Mouse (Mus musculus) regulatory T cell (primary cell): ENCODE results near the gene Klhdc3.

ENCODE experiments used
- in situ Hi-C: fragments of 300-600 bp; cut with MboI, MseI; formaldehyde crosslinking; loops from one replicate; pipeline ENCODE4 v1.15.1; 2025; ENCODE audit warnings: high pct_unique_total_duplicates

Klhdc3 gene

DNA sequence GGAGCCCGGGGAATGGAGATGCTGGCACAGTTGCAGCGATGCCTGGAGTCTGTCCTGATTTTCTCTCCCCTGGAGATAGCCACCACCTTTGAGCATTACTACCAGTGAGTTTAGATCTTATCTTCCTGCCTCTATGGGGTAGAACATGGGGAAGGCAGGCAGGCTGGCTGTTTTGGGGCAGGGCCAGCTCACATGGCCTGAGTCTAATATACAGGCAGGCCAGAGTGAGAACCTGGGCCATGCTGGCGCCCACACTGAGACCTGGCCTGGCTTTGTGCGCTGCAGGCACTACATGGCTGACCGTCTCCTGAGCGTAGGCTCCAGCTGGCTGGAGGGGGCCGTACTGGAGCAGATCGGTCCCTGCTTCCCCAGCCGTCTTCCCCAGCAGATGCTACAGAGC is 19.4 kb downstream of the Klhdc3 start:
- in situ Hi-C loops = loop anchor here (5.0 kb wide), 1 partner anchor 61 kb away; no protein-coding TSS in a partner anchor

DNA sequence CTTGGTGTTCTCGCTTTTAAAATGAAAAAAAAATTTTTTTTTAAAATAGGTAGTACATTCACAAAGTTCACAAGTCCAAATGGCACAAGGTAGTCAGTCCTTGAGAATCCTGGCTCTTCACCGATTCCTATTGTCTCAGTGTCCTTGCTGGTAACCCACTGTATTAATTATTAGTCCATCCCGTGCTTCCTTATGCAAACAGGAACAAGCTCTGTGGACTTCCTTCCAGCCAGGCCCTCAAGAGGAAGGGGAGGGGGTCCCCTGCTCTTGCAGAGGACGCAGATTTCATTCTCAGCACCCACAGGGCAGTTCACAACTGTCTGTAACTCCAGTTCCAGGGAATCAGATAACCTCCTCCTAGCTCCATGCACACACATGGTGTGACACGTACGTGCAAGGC is 24.7 kb downstream of the Klhdc3 start:
- in situ Hi-C loops = no loop called here

DNA sequence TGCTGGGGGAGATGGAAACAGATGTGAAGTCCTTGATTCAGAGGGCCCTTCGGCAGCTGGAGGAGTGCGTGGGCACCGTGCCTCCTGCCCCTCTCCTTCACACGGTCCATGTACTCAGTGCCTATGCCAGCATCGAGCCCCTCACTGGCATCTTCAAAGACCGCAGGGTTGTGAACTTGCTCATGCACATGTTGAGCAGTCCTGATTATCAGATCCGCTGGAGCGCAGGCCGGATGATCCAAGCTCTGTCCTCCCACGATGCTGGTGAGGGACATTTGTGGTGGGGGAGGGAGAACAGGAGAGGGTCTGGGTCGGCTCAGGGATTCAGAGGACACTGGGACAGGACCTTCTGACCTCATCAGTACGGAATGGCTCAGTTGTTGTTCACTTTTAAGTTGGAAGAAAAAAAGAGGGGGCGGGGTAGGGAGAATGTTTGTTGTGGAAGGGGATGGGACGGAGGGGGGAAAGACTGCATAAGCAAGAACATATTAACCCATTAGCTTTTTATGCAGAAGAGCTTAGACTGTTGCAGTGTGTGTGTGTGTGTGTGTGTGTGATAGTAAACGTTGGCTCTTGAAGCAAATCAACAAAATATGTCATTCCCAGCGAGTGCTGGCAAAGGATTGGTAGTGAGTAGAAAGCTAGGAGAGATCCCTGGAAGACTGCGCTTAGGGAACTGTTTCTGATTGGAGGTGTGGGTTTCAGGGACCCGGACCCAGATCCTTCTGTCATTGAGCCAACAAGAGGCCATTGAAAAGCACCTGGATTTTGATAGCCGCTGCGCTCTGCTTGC is 28.8 kb downstream of the Klhdc3 start:
- in situ Hi-C loops = no loop called here

DNA sequence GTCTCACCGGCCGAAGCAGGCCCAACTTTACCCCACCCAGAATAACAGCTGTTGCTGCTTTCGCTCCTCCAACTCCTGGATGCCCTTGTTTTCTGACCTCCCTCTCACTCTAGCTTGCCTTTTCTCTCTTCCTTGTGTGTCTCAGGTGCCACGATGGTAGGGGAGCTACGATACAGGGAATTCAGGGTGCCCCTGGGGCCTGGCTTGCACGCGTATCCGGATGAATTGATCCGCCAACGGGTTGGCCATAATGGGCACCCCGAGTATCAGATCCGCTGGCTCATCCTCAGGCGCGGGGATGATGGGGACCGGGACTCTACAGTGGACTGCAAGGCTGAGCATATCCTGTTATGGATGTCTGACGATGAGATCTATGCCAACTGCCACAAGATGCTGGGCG is 29.4 kb downstream of the Klhdc3 start:
- in situ Hi-C loops = no loop called here

DNA sequence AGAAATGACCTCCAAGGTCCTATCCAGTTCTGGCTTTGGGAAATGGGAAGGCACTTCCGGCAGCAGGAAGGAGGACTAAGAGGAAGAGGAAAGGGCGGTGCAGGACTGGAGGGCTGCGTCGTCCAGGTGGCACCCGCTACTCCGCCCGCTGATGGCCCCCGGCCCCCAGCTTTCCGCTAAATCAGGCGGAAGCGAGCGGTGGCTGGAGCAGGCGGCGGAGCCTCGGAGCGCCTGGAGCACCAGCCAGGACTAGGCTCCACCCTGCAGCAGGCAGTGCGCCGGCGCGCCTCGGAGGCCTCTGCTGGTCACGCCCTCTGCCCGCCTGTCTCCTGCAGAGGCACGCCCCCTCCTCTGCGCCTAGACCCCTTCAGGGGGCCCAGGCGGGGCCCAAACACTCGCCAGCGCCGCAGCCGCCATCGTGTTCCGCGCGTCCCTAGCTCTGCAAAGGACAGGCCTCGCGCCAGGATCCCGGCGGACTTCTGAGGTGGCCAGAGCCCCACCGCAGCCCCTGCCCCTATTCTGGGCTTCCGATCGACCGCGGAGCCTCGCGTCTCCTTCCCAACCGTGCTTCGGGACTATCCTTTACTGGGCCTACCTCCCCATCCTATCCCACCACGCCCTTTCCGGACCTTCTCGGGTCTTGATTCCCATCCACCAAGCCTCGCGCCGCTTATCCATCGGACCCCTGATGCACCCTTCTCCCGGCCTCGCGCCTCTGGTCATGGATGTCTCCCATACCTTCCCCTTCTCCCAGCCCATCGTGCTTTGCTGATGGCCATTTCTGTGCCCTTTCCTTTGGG is 30.3 kb downstream of the Klhdc3 start, which contains the start of gene Cul7:
Gene Cul7, plus strand, starts transcription at position 106 of the 800 bp plus-strand sequence.
- in situ Hi-C loops = no loop called here

DNA sequence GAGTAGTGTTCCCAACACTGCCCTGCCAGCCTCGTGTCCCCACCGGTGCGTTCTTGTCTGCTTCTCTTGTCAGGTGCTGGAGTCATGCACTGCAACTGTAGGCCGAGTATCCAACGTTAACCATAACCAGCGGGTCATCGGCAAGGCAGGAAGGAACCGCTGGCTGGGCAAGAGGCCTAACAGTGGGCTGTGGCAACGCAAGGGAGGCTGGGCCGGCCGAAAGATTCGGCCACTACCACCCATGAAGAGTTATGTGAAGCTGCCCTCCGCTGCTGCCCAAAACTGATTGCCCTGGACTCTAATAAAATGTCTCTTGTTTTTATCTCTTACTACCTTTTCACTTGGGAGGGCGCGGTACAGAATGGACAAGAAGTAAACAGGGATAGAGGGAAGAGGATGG is 30.9 kb downstream of the Klhdc3 start:
- in situ Hi-C loops = no loop called here

DNA sequence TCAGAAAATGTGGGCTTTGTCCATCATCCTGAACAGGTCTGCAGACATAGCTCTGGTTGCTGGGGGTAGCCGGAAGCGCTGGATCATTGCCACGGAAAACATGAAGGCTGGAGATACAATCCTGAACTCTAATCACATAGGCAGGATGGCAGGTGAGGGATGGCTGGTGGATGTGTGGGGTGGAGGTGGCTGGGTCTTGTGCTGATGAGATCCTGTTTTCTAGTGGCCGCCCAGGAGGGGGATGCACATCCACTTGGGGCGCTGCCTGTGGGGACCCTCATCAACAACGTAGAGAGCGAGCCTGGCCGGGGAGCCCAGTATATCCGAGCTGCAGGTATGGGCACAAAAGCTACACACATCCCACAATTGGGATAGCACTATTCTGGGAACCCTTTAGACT is 32.3 kb downstream of the Klhdc3 start:
- in situ Hi-C loops = no loop called here

DNA sequence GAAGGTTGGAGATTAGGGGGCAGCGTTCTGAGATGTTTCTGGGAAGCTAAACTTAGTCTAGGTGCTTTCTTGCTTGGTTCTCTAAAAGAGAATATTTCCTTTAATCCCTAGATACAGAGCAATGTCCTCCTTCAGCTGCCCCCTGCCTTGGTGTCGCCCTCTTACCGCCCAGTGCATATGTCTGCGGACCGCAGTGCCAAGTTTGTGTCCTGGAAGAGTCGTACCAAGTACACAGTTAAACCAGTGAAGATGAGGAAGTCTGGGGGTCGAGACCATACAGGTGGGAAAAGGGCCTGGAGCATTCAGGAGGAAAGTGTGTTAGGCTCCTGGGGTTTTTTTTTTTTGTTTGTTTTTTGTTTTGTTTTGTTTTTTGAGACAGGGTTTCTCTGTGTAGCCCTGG is 33.4 kb downstream of the Klhdc3 start:
- in situ Hi-C loops = no loop called here

DNA sequence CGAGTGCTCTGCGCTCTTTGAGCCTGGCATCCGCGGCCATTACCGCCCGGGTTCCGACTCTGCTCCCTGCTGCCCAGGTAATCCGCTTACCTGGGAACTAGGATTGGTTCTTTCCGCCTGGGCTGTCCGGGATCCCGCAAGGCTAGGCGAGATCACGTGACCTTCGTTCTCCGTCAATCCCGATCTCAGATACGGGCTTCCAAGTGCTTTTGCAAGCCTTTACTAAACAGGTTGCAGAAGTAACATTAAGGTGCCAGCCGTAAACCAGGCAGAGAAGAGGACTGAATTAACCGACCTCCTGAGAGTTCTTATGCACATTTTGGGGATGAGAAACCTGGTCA is 34.4 kb downstream of the Klhdc3 start:
- in situ Hi-C loops = no loop called here

DNA sequence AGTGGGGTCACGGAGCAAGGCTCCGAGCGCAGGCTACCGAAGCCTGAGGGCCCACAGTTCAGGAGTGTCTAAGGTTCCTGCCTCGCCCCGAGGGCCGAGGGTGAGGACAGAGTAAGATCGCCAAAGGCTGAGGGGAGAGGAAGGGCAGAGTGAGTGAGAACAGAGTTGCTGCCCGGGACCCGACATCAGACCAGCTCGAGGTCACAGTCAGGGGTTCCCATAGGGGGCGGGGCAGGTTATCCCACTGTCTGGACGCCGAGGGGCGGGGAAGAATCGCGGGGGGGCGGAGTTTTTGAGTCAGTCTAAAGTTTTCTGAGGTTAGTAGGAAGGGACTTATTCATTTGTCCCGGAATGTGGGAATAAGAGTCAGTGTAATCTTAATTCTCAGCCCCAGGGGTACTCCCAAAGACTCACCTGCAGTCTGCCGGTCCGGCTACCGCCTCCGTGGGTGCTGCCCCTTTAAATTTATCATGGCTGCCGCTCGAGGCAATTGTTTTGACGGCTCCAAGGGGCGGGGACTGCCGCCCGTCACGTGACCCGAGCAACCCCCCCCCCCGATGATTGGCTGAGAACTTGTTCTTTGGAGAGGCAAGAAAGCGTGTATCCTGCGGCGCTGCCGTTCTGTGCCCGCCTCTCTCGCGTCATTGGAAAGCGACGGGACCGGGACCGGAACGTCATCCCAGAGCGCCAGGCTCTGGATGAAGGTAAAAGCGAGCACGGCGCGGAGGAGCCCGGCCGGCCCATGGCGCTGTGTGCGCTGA is 35.0 kb downstream of the Klhdc3 start, which contains the start of the genes Klc4 and Mrpl2:
Gene Klc4, minus strand, starts transcription at position 462 of the 761 bp plus-strand sequence.
Gene Mrpl2, plus strand, starts transcription at position 669 of the 761 bp plus-strand sequence.
- in situ Hi-C loops = no loop called here

DNA sequence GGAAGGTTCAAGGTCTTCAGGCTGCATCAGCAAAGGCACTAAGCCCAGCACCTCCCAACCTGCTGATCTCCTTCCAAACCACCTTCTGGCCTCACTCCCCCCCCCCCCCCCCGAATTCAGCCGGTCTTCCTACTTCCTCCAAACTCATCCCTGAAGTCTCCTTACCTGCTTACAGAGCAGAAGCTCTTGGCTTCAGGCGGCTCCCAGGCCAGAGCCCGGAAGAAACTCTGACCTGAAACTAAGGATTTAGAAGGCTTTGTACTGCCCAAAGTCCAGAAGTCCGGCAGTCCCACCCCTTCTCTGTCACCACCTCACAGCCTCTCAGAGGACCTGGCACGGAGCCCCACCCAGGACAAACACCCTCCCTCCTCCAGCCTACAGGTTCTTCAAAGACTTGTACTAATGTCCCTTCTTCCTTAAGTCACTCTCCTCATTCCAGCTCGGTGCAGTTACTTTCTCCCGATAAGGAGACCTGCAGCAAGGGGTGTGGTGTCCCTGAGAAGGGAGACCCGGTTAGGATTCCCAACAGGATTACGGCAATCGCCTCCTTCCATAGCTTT is 35.7 kb downstream of the Klhdc3 start:
- in situ Hi-C loops = no loop called here

DNA sequence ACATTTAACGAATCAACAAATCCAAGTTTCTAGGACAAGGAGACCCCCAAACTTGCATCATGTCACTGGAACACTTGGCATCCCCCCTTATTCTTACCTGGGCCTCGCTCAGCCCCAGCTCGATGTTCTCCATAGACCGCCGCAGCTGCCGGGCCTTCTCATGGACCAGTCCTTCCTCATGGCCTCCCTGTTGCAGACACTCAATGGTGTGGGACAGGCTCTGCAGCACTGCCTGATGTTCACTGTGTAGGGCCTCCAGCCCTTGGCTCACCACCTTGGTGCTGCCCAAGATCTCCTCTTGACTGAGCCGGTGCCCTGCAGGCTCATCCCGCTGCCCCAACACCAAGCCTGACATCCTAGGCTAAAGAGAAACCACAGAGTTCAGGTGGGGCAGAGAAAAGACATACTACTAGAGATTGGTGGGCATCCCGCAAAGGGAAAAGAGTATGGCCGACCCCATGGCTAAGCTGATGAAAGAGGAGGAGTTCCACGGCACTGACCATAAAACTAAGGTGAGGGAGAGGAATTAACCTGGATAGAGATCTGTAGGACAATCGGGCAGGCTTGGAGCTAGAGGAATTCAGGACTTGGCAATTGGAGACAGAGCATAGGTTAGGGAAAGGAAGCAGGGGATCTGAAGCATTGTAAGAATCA is 36.4 kb downstream of the Klhdc3 start:
- in situ Hi-C loops = no loop called here

DNA sequence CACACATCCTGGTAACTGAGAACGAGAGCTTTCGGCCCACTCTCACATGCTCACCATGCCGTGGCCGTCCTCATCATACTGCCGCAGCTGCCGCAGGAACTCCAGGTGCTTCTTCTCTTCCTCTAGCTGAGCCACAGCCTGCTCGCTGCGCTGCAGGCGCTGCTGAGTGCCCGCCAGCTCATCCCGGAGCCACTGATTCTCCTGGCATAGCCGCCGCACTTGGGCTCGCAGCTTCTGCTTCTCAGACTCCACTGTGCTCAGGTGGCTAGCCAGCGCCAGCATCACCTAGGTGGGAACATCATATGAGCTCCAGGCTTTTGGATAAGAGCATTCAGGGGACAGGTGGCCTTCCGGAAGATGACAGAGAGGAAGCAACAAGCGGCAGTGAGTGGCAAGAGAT is 38.7 kb downstream of the Klhdc3 start:
- in situ Hi-C loops = no loop called here

DNA sequence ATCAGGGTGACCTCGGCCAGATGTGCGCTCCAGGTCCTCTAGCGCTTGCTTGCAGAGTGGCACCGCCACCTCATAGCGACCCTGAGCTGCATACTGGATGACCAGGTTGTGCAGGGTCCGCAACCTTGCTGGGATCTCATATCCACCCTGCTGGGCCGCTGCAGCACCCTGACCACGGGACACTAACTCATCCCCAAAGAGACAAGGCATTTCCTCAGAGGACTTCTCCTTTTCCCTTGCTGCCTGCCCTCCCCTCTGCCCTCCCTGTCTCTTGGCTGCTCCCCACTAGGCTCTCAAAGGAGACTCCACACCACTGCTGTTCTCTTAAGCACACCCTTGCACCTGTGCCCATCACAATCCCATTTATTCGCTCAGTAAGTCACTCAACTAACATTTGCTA is 40.8 kb downstream of the Klhdc3 start:
- in situ Hi-C loops = no loop called here

DNA sequence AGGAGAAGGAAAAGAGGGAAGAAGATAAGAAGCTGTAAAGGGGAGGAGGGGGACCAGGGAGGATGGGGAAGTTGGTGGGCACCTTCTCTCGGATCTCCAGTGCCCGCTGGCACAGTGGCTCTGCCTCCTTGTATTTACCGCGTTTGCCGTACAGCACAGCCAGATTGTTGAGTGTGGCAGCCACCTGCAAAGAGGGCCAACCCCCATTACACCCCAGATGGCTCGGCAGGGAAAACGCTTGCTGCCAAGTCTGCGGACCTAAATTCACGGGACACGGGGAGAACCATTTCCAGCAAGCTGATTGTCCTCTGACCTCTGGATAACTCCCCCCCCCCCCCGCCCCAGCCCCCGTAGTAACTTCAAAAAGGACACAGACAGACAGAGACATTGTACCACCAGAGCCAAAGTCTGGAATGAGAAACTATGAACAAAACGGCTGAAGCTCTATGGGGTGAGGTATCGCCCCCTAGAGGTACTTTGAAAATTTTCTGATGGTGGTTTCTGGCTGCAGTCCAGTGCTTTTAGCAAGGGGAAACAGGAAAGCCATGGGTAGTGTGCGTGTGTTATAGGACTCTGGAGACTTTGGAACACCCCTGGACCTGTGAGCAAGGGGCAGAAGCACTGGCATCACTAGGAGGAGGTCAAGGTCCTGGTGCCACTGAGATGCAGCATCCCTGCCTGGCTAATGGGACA is 43.7 kb downstream of the Klhdc3 start:
- in situ Hi-C loops = no loop called here

DNA sequence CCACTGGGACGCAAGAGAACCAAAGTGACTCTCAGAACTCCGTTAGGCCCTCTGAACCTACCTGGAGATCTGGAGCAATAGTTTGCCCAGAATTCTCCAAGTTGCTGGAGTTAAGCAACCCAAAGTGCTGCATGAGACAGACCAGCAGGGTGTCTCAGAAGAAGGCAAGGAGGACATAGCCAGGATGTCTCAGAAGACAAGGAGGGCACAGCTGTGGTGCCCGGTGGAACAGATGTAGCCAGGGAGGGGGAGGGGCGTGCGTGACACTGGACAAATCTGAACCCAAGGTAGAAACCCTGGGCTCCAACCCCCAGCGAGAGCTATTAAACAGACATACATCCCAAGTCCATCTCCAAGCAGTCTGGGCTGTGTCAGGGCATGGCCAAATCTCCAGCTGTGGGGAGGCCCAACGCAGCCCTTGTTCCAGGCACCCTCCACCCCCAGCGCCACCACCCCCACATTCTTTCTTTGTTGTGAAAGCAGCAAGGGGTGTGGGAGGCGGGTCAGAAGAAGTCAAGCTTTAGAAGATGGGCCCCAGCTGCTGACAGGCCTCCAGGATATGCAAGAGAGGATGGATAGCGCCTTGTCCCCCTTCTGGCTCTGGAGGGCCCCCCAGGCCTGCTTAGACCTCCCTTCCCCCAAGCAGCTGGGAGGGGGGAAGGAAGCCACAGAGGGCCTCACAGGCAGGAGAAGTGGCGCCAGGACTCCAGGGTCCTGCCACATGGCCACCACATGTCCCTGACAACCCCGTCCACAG is 50.9 kb downstream of the Klhdc3 start:
- in situ Hi-C loops = no loop called here

DNA sequence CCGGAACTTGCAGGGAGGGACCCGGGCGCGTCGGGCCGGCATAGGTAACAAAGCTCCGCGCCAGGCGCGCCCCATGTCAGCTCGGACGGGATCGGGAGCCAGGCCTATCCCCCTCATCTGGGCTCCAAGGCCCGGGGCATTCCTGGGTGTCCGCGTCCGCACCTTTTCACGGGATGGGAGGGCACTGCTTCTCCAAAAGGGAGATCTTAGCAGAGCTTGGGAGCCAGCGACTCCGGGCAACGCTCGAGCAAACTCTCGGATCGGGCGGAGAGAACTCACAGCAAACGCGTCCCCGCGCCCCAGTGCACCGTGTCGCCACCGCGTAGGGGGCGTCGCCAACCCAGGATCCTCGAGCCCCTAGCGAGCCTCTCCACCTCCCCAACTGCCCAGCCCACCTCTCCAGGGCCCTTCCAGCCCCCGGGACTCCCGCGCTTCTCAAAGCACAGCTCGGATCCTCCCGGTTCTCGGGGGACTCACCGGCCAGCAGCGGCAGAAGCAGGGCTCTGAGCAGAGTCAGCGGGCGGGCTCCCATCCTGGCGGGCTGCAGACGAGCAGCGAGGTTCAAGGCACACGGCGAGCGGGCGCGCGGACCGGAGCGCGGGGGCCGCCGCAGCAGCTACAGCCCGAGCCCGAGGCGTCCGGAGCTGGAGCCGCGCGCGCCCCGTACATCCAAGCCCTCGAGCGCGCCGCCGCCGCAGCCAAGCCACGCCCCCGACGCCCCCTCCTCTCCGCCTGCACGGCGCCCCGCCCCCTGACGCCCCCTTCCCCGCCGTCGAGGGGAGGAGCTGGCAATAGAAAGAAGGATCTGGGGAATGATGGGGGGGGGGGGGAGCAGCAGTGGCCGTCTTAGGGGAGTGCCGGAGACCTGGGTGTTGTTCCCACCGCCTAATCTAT is 51.7 kb downstream of the Klhdc3 start, which contains the start of gene Ptk7:
Gene Ptk7, minus strand, starts transcription at position 714 of the 894 bp plus-strand sequence.
- in situ Hi-C loops = no loop called here

DNA sequence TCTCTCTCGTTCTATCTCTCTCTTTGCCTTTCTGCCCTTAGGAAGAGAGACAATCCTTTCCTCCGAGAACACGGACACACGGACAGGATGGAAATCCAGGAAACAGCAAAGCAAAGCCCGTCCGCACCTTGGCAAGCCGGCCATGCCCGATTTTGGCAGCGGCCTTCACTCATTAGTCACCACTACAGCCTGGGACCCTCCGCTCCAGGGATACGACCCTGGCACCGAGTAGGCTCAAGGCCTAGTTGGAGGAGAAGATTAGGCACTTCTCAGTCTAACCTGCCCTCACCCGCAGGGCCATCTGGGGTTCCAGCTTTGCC is 52.3 kb downstream of the Klhdc3 start:
- in situ Hi-C loops = no loop called here

DNA sequence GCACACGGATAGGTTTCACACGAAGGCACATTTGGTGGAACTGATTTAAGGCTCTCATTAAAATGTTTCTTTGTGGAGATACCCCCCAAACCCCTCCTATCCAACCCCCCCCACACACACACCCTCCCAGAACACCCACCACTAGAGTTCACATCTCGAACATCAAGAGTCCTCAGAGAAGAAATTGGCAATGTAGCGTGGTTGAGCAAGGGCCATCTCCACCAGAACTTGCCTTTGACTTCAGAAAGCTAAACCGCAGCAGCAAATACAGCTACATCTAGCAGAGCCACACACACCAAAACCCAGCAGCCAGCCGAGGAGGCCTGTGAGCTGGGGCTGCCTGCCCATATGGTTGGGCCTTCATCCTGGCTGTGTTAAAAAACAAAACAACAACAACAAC is 53.3 kb downstream of the Klhdc3 start:
- in situ Hi-C loops = no loop called here
